Mouse (Mus musculus): ENCODE results near the gene Ston2.
"Not testable (repeated sequence)": the region's sequence is repeated elsewhere in the genome, so short reads cannot be mapped to it uniquely, and the experiment has no call there.

The Ston2 gene

DNA sequence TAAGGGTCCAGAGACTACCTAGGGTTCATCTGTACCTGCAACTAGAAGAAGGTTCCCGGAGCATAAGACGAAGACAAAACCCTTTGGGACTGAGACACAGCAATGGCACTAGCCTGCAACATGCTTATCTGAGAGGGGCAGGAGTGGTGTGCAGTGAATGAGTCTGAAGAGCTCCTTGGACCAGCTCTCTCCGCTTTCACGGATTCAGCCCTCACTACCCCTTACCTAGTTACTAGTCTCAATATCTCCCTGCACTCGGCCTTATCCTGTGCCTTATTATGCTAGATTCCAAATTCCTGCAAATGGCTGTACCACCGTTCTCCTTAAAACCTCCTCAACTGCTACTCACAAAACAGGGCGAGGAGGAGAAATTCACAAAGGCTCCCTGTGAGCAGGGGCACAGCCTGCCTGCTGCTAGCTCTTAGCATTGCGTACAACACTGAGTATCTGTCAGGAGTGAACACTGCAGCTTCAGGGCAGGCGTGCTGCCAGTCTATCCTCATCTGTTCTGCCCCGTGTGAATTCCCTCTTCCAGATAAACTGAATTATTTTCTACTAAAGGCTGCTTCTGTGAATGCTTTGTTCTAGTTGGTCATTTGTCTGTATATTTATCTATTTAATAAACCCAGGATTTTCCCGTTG, 38.5 kb downstream of the Ston2 start:
- DNase-seq (ENCODE audit: low read depth): no peak

- no peak for DNase-seq (ENCODE audit: low read depth)
Measured at GRCm38 (mm10) chr12:91748241-91748865, 39.8 kb downstream of the Ston2 start.

GRCm38 (mm10) chr12:91746839-91747238, 41.3 kb downstream of the Ston2 start:
- not testable (repeated sequence) for DNase-seq (ENCODE audit: low read depth)

DNA sequence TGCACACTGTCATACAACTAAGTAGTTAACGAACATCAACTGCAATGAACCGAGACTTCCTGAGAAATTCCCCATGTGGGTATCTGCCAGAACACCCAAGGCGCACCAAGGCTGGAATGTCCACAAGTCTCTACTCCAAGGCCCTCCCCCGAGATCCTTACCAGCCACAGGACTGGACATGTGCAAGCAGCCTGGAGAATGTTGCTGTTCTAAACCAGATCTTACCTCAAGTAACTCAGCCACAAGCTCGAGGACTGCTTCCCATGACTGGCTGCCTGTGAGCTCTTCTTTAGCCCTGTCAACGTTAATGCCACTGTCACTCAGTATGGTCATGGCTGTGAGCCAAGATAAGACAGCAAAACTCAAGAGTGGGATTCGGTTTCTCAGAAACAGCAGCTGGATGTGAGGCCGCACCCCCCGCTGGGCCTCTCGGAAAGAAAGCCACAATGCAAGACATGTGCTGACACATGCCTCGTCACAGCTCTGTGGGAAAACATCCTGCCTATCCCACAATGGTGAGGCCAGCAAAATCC, 42.4 kb downstream of the Ston2 start:
- DNase-seq (ENCODE audit: low read depth): peak; percentile 72

DNA sequence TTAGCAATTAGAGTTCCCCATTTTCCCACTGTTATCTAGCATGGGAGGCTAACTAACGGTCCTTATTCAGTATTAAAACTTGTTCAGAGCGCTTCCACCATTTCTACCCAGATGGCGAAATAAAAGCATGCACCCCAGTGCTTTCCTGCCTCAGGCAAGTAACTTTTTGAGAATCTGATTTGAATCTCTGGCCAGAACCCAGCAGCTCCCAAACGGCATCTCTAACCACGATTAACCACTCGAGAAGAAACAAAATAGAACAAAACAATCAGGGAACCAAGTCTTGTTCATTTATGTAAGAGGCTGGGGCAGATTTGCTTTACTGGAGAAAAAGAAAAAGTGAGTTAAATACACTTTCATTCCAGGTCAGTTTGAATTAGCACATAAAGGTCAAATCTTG, 44.1 kb downstream of the Ston2 start:
- no peak for DNase-seq (ENCODE audit: low read depth)

DNA sequence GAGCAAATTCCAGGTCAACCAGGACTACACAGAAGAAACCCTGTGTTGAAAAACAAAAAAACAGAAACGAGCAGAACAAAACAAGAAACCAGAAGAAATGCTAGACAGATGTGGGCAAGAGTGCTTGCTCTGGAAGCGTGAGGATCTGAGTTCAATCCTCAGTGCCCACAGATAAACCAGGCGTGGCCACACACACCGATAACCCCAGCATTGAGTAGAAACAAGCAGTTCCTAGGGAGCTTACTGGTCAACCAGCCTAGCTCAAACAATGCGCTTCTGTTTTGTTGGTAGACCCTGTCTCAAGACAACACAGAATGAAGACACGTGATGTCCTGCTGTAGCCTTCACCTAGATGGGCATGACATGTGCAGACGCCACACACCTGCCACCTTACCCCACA, 45.3 kb downstream of the Ston2 start:
- DNase-seq (ENCODE audit: low read depth): no peak

GRCm38 (mm10) chr12:91738381-91738780, 49.8 kb downstream of the Ston2 start:
- DNase-seq (ENCODE audit: low read depth): no peak

DNA sequence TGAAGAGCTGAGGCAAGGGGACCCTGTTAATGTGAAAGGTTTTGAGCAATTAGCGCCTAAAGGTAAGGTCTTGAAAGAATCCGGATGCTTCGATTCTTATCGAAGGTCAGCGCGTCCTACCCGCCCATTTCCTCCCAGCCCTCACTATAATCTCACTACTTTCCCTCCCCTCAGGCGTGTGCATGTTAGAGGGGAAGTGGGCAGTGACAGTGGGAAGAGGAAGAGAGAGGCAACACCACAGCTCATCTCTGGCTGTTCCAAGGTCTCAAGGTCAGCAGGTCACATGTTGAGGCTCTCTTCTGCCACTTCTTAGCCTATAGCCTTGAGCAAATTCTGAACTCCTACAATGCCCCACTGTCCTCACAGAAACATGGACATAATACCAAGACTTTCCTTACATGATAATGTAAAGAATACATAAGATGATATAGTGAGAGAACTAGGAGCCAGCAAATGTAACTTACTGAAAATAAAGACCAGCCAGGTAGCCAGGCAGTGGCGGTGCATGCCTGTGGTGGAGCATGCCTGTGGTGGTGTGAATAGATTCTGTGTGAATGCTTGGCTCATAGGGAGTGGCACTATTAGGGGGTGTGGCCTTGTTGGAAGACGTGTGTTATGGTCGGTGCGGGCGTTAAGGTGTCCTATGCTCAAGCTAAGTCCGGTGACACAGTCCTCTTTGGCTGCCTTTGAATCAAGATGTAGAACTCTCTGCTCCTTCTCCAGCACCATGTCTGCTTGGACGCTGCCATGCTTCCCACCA, 51.8 kb downstream of the Ston2 start:
- DNase-seq (ENCODE audit: low read depth): no peak

DNA sequence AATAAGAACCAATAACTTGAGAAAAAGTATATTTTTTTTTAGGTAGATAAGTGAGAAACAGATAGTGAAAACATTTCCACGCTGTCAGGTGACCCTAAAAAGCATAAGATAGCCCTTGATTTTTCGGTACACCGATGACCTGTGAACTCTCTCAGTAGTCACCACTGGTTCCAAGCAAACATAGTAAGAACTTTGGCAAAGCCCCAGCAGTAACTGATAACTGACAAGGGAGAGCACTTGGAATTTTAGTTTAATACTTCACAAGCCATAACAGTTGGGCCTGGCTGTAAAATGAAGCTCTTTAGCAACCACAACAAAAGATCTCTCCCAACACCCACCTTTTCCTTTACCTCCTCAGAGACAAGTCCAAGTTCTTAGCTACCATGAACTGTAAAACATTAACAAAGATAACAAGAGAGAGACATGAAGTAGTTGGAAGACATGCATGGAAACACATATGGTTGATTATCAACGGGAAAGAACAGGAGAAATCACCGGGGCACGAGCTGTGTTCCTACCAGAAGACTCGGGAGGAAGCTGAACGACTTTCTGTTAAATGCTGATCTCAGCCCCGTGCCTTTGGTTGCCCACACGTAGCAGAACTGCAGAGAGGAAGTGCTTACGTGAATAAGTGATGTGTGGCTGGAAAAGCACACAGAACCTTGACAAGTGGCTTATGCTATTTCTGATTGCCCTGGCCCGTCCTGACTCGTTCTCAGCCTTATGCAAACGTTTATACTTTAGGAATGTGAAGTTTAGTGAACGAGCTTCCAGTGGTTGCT, 53.8 kb downstream of the Ston2 start:
- DNase-seq (ENCODE audit: low read depth): no peak

- no peak for DNase-seq (ENCODE audit: low read depth)
Measured at GRCm38 (mm10) chr12:91732729-91733448, 55.3 kb downstream of the Ston2 start.

DNA sequence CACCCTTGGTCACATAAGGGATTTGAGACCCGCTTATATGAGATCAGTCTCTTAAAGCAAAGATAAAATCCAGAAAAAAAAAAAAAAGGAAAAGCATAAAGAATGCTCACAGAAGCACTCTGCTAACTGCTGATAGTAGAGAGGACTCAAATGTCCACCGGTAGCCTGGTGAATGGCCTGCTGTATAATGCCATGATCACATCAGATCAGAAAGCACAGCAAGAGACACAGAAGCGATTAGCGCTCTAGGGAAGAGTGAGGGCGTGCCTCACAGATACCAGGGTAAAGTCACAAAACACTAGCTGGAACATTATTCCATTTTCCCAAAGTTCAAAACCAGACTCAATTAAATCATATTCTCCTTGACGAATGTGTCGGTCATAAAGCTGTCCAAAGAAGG, 62.0 kb downstream of the Ston2 start:
- DNase-seq (ENCODE audit: low read depth): no peak

GRCm38 (mm10) chr12:91723912-91724311, 64.3 kb downstream of the Ston2 start:
- DNase-seq (ENCODE audit: low read depth): no peak

DNA sequence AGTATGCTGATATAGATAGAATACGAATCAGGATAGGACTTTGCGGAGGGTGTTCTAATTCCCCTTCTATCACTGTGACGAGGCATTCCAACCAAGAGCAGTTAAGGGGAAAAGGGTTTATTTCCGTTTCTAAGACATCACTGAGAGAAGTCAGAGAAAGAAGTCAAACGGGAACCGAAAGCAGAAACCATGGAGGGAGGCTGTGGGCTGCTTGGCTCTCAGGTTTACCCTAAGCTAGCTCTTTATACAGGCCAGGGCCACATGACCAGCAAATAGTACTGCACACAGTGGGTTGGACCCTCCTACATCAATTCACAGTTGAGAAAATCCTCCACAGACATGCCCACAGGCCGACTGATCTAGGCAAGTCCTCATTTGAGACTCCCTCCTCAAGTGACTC, 69.1 kb downstream of the Ston2 start:
- DNase-seq (ENCODE audit: low read depth): no peak

DNA sequence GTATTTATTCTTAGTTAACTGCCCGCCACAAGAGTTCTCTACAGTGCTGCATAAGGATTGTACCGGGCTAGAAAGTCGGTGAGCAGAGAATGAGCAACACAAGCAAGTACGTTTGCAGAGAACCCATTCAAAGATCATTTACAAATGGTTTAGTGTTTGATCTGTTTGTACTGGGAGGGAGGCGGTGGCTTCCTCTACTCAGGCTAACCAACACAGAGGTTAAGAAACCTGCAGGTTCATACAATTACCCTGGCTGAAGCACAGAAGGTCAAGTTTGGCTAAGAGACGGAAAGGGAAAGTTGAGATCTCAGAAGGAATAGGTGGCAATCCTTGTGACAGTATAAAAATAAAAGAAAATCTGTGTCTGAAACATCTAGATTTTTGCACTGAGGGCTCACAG, 72.5 kb downstream of the Ston2 start:
- DNase-seq (ENCODE audit: low read depth): no peak

GRCm38 (mm10) chr12:91713358-91713757, 74.8 kb downstream of the Ston2 start:
- no peak for DNase-seq (ENCODE audit: low read depth)

DNA sequence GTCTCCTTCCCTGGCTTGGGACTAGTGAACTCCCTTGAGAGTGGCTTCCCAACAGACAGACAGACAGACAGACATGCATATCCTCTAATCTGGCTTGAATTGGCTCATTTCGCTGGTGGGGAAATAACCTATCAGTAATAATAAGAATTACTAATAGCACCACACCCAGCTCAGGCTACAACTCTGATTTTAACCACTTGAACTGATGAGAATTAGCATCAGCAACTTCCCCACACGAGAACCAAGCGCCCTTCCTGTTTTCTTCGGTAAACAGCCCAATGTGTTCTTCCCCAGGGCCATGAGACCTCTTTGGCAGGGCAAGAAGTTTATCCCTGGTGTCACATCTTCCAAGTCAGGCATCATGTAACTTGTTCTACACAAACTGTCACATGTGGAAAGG, 76.5 kb downstream of the Ston2 start:
- no peak for DNase-seq (ENCODE audit: low read depth)

GRCm38 (mm10) chr12:91710876-91711275, 77.3 kb downstream of the Ston2 start:
- DNase-seq (ENCODE audit: low read depth): no peak

- DNase-seq (ENCODE audit: low read depth): no peak
Measured at GRCm38 (mm10) chr12:91709634-91710033, 78.6 kb downstream of the Ston2 start.

GRCm38 (mm10) chr12:91709232-91709631, 79.0 kb downstream of the Ston2 start:
- DNase-seq (ENCODE audit: low read depth): no peak

DNA sequence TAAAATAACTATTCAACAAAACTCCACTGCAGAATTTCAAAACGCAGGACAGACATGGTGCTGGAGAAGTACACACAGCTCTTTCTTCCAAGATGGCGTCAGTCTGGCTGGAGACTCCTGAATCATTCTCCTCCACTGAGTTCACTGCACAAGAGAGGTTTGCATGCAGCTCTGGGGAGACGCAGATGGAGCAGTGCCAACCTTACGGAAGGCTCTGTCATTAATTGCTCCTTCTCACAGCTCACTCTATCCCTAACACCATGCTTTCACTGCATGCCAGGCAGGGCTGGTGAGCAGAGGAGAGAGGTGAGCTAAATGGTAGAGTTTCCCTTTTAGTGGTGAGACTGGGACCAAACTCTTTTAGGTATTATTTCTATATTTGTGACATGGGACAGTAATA, 80.4 kb downstream of the Ston2 start:
- no peak for DNase-seq (ENCODE audit: low read depth)

GRCm38 (mm10) chr12:91703533-91703932, 84.7 kb downstream of the Ston2 start:
- DNase-seq (ENCODE audit: low read depth): no peak

- DNase-seq (ENCODE audit: low read depth): no peak
Measured at GRCm38 (mm10) chr12:91702829-91703228, 85.4 kb downstream of the Ston2 start.

Data from c-Kit-positive CD71-negative TER-119-negative erythroid progenitor cells, embryonic 14.5 days (primary cell).